Mouse (Mus musculus) intestine, embryonic 16.5 days (tissue): ENCODE data around the gene Bri3bp. TPM values are rescaled to one million over a fixed set of nuclear protein-coding genes. Genes with fewer than 3 reads are reported as not detected.
"Not testable (repeated sequence)": the region's sequence is repeated elsewhere in the genome, so short reads cannot be mapped to it uniquely, and the experiment has no call there.

Experiments used
- ATAC-seq: fragments of 200-750 bp; cut with Nextera tagmentation; 2 replicates; pipeline ENCODE4 v1.8.0; 2017; ENCODE audit warnings: moderate TSS enrichment, moderate library complexity
- H3K27ac ChIP-seq: fragments of 300-500 bp; sonication (generic); 2 replicates; pipeline ENCODE4 v1.5.1; 2014; ENCODE audit warnings: mild to moderate bottlenecking, low read length
- H3K27me3 ChIP-seq: fragments of 300-500 bp; sonication (generic); replicated peaks from 2 replicates; pipeline ENCODE4 v1.6.1; 2014; ENCODE audit warnings: low read length, control low read depth, mixed read lengths; ENCODE audit not compliant: control insufficient read depth, insufficient read depth
- H3K36me3 ChIP-seq: fragments of 300-500 bp; sonication (generic); 2 replicates; pipeline ENCODE4 v1.6.1; 2014; ENCODE audit warnings: low read length, control low read depth; ENCODE audit not compliant: control insufficient read depth, insufficient read depth
- H3K4me1 ChIP-seq: fragments of 300-500 bp; sonication (generic); 2 replicates; pipeline ENCODE4 v1.6.1; 2014; ENCODE audit warnings: low read length, control low read depth, mixed read lengths; ENCODE audit not compliant: control insufficient read depth, insufficient read depth
- H3K4me2 ChIP-seq: fragments of 300-500 bp; sonication (generic); 2 replicates; pipeline ENCODE4 v1.6.1; 2014; ENCODE audit warnings: low read depth, low read length, control low read depth
- H3K4me3 ChIP-seq: fragments of 300-500 bp; sonication (generic); 2 replicates; pipeline ENCODE4 v1.5.1; 2014; ENCODE audit warnings: mild to moderate bottlenecking, low read length
- H3K9ac ChIP-seq: fragments of 300-500 bp; sonication (generic); 2 replicates; pipeline ENCODE4 v1.6.1; 2014; ENCODE audit warnings: low read depth, low read length
- H3K9me3 ChIP-seq: fragments of 300-500 bp; sonication (generic); 2 replicates; pipeline ENCODE4 v1.6.1; 2016; ENCODE audit warnings: low read length, control low read depth; ENCODE audit not compliant: control insufficient read depth
- WGBS: fragments of 180-500 bp; shearing (Covaris S2); extraction: QIAGEN DNeasy Blood & Tissue Kit; methylation state at CpG from one replicate; pipeline ENCODE4 v1.1.7; 2014; 5-methylcytosine and 5-hydroxymethylcytosine counted together
- polyA plus RNA-seq: library from polyadenylated mRNA; unstranded; fragments of >200 nt; fragmentation: Nextera tagmentation; extraction: Ambion mirVana; gene quantifications from 2 replicates; pipeline ENCODE4 v1.2.1, GENCODE M21; 2015

Gene Bri3bp
- polyA plus RNA-seq, 1 experiment from 2014 or later: 58.2 TPM

DNA sequence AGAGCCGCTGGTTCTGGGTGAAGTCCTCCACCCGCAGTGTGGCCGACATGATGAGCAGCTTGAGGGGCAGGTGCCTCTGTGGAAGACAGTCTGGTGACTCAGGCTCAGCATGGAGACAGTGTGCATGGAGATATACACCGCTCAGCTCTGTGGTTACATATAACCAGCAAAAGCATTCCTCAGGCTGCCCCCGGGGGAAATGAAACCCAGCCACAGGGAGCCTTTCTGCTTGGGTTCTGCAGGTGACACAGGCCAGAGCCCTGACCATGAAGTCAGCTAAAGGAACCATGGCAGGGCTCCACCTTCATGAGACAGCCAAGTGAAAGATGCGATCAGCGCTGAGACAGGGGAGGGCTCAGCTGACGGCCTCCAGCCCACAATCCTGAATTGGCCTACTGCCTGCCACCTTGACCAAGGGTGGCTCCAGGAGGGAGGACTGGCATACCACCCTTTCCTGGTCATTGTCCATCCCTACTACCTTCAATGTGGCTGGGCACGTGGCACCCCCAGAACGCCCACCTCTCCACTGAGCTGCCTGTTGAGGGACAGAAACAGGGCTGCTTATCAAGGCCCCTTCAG lies 15.6 kb upstream of the Bri3bp start:
- no peak for ATAC-seq
- no peak overlapping the region for H3K27ac ChIP-seq
- H3K4me3 ChIP-seq: no peak overlapping the region
- no peak overlapping the region for H3K9ac ChIP-seq
- no peak overlapping the region for H3K4me2 ChIP-seq
- WGBS: 93% methylated on average over 10 of the region's 10 CpGs
- no peaks in the 10 kb centered on the region for H3K4me1 ChIP-seq
- no peaks in the 10 kb centered on the region for H3K27me3 ChIP-seq
- no peaks in the 10 kb centered on the region for H3K9me3 ChIP-seq
- peaks cover 56% of the 10 kb centered on the region for H3K36me3 ChIP-seq

DNA sequence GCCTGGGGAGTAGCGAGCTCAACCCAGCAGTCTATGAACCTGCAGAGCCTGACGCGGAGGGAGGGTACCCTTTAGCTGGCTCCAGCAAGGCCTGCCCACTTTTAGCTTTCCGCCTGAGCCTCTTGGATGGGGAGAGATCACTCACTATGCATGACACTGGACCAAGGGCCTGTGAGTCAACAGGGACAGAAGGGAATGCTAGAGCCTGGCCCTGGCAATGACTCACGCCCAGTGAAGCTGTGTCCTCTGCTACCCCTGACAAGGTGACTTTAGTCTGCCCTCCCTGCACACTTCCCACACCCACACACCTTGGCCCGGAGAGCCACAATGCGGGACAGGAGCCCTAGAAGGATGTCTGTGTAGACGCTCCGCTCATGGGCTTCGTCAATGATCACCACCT lies 15.0 kb upstream of the Bri3bp start:
- H3K4me2 ChIP-seq: no peak overlapping the region
- ATAC-seq: no peak
- peaks cover 54% of the 10 kb centered on the region for H3K36me3 ChIP-seq
- WGBS: 91% methylated on average over 10 of the region's 10 CpGs
- H3K27me3 ChIP-seq: no peaks in the 10 kb centered on the region
- no peak overlapping the region for H3K9ac ChIP-seq
- H3K27ac ChIP-seq: no peak overlapping the region
- H3K4me3 ChIP-seq: no peak overlapping the region
- no peaks in the 10 kb centered on the region for H3K9me3 ChIP-seq
- H3K4me1 ChIP-seq: no peaks in the 10 kb centered on the region

DNA sequence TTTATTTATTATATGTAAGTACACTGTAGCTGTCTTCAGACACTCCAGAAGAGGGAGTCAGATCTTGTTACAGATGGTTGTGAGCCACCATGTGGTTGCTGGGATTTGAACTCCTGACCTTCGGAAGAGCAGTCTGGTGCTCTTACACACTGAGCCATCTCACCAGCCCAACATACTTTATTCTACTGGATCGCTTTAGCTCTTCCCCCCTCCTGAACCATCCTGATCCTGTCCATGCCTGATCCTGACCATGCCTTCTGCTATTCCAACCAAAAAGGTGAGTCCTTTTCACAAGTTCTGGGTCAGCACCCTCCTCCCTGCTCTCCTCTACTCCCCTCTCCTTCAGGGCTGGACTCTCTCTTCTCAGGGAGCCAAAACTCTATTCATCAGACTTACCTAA lies 9.0 kb upstream of the Bri3bp start:
- not testable (repeated sequence) for H3K4me1 ChIP-seq

DNA sequence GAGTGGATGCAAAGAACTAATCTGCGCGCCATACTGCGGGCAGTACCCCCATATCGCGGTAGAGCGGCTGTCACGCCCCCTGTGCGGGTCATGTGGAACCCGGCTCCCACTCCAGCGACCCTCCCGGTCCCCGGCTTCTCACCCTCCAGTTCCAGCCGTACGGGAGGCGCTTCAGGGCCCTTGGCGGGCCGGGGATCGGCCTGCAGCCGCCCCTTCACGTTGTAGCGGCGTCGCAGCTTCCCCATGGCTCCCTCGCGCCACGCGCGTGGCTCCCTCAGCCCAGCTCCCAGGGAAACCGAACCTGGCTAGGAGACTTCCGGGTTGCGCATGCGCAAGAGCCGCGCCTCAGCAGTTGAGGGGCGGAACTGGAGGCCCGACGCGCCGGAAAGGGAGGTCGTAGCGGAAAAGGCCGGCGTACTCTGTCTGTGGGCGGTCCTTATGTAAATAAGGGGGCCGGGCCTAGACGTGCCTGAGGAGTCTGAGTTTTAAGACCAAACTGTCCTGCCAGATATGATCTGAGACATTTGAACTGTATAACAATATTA lies 7.5 kb upstream of the Bri3bp start, which contains the start of gene Dhx37:
Dhx37 (minus strand) TSS at position 329 of the 545 bp plus-strand sequence.
- Histone ChIP-seq H3K27me3 (no peaks in the 10 kb centered on the region), H3K9me3 (no peaks in the 10 kb centered on the region), H3K9ac (peak within 1 kb of the TSS; percentile 93), H3K4me3 (peak within 1 kb of the TSS; percentile 99), H3K4me2 (peak within 1 kb of the TSS; percentile 91), H3K4me1 (peaks cover 9% of the 10 kb centered on the region), H3K36me3 (peaks cover 12% of the 10 kb centered on the region), H3K27ac (peak within 1 kb of the TSS; percentile 33; the same call in 1 of the 2 replicates)
- peak; percentile 96 for ATAC-seq
- WGBS: under 1% methylated on average over 46 of the region's 46 CpGs

More for the DNA sequence above, 9.0 kb upstream of the Bri3bp start:
- WGBS: 88% methylated on average over 2 of the region's 2 CpGs
- H3K27ac ChIP-seq, H3K27me3 ChIP-seq, H3K9me3 ChIP-seq, H3K4me3 ChIP-seq, ATAC-seq, H3K9ac ChIP-seq, H3K4me2 ChIP-seq: not testable (repeated sequence)
- peaks cover 23% of the 10 kb centered on the region for H3K36me3 ChIP-seq

DNA sequence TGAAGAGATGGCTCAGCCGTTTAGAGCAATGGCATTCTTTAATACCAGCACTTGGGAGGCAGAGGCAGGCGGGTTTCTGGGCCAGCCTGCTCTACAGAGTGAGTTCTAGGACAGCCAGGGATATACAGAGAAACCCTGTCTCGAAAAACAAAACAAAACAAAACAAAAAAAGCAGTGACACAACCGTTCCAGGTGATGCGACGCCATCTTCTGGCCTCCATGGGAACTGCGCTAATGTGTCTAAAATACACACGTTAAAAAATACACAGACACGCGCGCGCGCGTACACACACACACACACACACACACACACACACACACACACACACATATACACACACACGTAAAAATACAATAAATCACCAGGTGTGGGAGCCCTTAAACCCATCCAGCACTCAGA lies 7.0 kb upstream of the Bri3bp start:
- 54% methylated on average over 15 of the region's 15 CpGs for WGBS

DNA sequence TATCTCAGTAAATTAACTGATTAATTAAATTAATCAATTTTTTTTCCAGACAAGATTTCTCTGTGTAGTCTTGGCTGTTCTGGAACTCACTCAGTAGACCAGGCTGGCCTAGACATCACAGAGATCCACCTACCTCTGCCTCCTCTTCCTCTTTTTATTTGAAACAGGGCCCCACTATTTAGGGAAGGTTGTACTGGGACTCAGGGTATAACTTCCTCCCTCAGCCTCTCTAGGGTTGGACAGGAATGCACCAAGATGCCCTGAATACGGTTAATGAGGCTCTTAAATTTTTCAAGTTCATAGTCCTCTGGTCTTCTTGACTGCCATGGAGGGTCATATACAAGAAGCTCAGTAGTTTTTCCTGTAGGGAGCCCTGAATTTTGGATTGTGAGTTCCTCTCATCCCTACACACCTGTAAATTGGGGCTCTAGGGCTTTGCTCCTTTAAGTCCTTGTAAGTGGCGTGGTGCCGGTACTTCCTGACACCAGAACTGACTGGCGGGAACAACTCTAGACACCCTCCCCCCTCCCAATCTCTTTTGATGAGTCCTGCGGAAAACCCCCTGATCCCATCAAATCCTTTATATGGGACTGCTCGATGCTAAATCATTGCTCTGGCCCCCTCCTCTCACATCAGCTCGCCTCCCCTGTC lies 660 bp upstream of the Bri3bp start:
- ATAC-seq: peak; percentile 19
- H3K4me3 ChIP-seq: peak overlapping the region; percentile 85
- 2% methylated on average over 7 of the region's 7 CpGs for WGBS
- peak overlapping the region; percentile 54 for H3K4me2 ChIP-seq
- H3K36me3 ChIP-seq: no peaks in the 10 kb centered on the region
- H3K9ac ChIP-seq: peak overlapping the region; percentile 88
- H3K4me1 ChIP-seq: peaks cover 9% of the 10 kb centered on the region
- H3K27ac ChIP-seq: peak overlapping the region; percentile 77
- no peaks in the 10 kb centered on the region for H3K9me3 ChIP-seq
- no peaks in the 10 kb centered on the region for H3K27me3 ChIP-seq

More for the DNA sequence above, 7.0 kb upstream of the Bri3bp start:
- not testable (repeated sequence) for H3K9ac ChIP-seq, ATAC-seq, H3K4me1 ChIP-seq, H3K27ac ChIP-seq, H3K9me3 ChIP-seq, H3K36me3 ChIP-seq, H3K27me3 ChIP-seq
- H3K4me3 ChIP-seq: peak overlapping the region; percentile 6; the same call in 1 of the 2 replicates
- peak overlapping the region; percentile 31; the same call in 1 of the 2 replicates for H3K4me2 ChIP-seq

DNA sequence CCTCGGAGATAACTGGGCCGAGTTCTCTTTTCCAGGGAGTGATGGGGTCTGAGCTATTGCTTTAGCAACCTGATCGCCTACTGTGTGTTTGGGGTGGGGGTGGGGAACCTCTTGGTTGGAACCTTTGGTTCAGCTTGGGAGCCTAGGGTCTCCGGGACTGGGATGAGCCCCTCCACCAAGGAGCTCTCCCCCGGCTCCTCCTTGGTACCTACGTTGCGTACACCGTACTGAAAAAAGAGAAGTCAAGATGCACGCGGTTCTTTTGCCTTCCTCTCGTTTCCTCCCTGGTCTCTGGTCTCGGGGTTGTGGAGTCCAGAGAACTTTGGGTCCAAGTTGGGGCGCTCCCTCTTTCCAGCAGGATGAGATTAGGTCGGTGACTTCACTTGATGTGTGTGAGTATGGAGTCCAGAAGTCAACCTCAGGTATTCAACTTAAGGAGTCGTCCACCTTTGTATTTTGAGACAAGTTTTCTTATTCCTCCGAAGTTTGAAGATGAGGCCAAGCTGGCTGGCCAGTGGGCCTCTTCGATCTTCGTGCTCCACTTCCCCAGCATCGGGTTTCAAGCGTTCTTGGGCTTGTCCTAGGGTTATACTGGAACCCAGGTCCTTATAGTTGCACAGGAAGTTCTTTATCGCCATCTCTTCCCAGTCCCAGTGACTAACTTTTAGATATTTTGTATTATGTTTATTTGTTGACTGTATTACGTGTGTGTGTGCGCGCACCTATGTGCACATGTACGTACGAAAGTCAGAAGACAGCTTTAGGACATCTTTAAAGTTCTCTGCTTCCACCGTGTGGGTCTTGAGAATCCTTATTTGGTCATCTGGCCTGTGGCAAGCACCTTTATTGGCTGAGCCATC lies 998 bp downstream of the Bri3bp start:
- WGBS: 21% methylated on average over 27 of the region's 27 CpGs

DNA sequence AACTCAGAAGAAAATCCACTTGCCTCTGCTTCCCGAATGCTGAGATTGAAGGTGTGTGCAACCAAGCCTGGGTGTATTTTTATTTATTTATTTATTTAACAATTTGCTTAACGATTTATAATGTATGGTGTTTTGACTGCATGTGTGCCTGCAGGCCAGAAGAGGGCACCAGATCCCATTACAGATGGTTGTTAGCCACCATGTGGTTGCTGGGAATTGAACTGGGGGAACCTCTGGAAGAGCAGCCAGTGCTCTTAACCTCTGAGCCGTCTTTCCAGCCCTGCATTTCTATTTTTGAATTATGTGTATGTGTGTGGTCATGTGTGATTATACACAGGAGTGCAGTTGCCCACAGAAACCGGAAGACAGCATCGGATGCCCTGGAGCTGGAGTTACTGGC lies 2.0 kb downstream of the Bri3bp start:
- WGBS: 88% methylated on average over 5 of the region's 5 CpGs

More for the DNA sequence above, 998 bp downstream of the Bri3bp start:
- Histone ChIP-seq H3K9me3 (no peaks in the 10 kb centered on the region), H3K27me3 (no peaks in the 10 kb centered on the region), H3K4me2 (peak overlapping the region; percentile 54), H3K4me1 (peaks cover 9% of the 10 kb centered on the region), H3K4me3 (peak overlapping the region; percentile 85), H3K36me3 (no peaks in the 10 kb centered on the region), H3K9ac (peak overlapping the region; percentile 88), H3K27ac (peak overlapping the region; percentile 77)
- ATAC-seq: peak; percentile 41

DNA sequence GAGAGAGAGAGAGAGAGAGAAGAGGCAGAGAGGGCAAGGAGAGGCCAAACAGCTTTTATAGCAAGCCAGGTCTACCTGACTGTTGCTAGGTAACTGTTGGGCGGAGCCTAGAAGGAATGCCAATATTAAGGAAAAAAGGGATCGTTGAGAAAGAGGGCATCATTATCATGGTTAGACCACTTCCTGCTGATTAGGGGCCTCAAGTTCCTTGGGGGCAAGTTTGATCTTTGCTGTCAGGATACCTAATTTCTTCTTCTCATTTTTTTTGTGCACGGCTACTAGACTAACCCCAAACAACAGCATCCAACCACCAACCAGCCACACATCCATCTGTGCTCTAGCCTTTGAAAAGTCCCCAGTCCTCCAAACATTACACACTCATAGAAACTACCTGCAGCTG lies 2.5 kb downstream of the Bri3bp start:
- 81% methylated on average over 3 of the region's 3 CpGs for WGBS
- no peaks in the 10 kb centered on the region for H3K27me3 ChIP-seq
- H3K36me3 ChIP-seq: no peaks in the 10 kb centered on the region
- no peak overlapping the region for H3K9ac ChIP-seq
- no peak overlapping the region for H3K27ac ChIP-seq
- no peaks in the 10 kb centered on the region for H3K9me3 ChIP-seq
- no peak for ATAC-seq
- H3K4me2 ChIP-seq: no peak overlapping the region
- no peak overlapping the region for H3K4me3 ChIP-seq
- peaks cover 9% of the 10 kb centered on the region for H3K4me1 ChIP-seq

More for the DNA sequence above, 2.0 kb downstream of the Bri3bp start:
- H3K9ac ChIP-seq: no peak overlapping the region
- ATAC-seq: no peak
- no peaks in the 10 kb centered on the region for H3K36me3 ChIP-seq
- H3K27ac ChIP-seq: no peak overlapping the region
- H3K4me1 ChIP-seq: peaks cover 9% of the 10 kb centered on the region
- H3K4me3 ChIP-seq: no peak overlapping the region
- H3K4me2 ChIP-seq: no peak overlapping the region
- no peaks in the 10 kb centered on the region for H3K27me3 ChIP-seq
- no peaks in the 10 kb centered on the region for H3K9me3 ChIP-seq
